Mouse (Mus musculus): ENCODE data around the gene Wdr76.
"Not testable (repeated sequence)": the region's sequence is repeated elsewhere in the genome, so short reads cannot be mapped to it uniquely, and the experiment has no call there.

Wdr76 gene

DNA sequence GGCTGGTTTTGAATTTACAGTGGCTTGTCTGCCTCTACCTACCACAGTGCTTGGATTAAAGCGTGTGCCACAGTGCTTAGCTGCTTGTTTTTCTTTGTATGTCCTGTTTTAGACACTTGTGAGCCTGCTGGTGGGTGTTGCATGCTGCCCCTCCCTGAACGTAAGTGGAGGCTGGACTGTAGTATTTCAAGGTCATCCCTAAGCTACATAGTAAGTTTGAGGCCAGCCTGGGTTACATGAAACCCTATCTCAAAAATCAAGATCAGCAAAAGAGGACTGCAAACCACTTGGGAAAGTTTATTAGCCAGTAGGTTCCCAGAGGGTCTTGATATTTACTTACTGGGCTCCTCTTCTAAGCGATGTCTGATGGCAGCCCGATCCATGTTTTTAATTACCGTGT lies 11.6 kb downstream of the Wdr76 start:
- in situ Hi-C loops (cut with MboI, MseI) = no loop called here

DNA sequence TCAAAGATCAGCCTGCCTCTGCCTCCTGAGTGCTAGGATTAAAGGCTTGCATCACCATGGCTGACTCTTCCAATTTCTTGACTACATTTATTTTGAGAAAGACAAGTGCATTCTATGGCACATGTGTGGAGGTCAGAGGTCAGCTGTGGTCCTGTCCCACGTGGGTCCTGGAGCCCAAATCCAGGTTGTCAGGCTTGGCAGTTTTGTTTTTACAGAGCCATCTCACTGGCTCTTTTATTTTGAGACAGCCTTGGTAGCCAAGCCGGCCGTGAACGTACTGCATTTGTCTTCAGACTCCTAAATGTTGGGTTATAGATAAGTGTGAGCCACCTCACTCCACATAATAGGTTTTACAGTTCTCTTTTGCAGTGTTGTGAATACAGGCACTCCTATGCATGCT lies 12.2 kb downstream of the Wdr76 start:
- in situ Hi-C loops (cut with MboI, MseI) = not testable (repeated sequence)

DNA sequence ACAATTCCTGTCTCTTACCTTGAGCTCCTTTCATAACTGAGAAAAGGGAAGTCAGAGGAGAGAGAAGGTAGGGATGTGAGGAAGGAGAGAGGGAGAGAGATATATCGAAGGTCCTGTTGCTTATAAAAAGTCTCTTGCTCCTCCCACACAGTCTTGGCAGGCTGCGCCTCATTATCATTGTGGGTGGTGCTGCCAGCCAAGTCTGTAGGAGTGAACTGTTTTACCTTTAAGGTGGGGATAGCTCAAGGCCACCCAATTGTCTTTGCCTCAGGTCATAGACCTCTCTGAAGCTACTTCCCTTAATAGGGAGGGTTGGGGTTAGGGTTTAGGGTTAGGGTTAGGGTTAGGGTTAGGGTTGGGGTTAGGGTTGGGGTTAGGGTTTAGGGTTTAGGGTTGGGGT lies 15.5 kb downstream of the Wdr76 start:
- in situ Hi-C loops (cut with MboI, MseI) = no loop called here

DNA sequence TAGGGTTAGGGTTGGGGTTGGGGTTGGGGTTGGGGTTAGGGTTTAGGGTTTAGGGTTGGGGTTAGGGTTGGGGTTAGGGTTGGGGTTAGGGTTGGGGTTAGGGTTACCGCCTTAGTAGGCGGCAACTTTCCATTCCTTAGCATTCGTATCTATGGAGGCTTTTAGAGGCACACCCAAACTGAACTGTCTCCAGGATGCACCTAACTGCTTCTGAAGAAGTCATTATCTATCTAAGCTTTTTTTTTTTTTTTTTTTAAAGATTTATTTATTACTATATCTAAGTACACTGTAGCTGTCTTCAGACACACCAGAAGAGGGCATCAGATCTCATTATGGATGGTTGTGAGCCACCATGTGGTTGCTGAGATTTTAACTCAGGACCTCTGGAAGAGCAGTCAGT lies 16.3 kb downstream of the Wdr76 start:
- in situ Hi-C loops (cut with MboI, MseI) = not testable (repeated sequence)

DNA sequence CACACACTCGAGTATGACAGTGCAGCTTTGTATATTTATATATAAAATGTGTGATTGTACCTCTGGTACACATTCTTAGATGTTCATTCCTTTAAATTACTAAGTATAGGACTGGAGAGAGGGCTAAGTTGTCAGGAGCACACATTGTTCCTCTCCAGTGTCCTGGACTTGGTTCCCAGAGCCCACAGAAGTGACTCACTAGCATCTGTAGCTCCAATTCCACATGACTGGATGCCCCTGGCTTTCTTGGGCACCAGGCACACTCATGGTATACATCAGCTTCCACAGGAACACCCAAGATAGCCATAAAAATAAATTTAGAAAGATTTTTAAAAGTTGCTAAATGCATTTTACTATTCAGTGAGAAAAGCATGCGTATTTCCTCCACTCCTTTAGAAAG lies 18.5 kb downstream of the Wdr76 start:
- in situ Hi-C loops (cut with MboI, MseI) = no loop called here

DNA sequence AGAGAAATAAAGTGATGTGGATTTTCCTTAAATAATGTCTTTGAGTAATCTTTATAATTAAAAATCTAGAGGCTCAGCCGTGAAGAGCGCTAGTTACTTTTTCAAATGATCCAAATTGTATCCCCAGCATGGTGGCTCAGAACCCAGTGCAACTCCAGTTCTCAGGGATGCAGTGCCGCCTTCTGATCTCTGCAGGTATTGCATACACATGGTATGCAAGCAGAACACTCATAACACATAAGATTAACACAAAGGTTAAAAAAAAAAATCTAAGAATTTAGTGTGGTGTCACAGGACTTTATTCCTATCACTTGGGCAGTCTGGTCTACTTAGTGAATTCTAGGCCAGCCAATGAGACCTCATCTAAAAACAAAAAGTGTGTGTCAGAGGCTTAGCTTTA lies 38.3 kb downstream of the Wdr76 start:
- in situ Hi-C loops (cut with MboI, MseI) = no loop called here

DNA sequence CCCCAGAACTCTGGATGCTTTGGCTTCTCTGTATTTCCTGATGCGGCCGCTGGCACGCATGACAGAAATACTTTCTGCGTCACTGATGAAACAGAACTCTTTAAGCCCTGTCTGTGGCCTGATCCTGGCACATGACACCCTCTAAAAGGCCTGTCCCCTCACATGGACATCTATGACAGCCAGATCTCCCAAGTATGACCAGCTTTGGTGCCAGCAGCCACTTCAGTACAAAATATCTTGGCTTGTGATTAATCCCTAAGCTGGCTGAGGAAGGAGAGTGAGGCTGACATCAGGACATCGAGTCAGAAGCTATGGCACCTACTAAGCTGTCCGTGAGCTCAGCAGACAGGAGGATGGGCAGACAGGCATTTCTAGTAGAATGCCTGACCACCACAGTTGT lies 43.1 kb downstream of the Wdr76 start:
- in situ Hi-C loops (cut with MboI, MseI) = no loop called here

DNA sequence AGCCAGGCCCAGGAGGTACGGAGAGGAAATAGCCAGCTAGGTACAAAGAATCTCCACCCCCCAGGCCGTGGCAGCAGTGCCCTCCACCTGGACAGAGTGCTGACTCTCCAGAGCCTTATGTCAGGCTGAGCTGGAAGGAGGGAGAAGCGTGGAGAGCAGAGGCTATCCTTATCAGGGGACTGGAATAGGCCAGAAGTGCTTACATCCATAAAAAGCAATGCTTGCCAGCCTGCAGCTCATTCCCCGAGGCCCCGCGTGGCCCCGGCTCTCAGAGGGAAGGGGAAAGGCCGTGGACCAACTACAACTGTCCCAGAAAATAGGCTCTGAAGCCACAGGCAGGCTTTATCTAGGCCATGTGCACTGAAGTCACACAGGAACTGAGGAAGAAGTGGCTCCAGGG lies 44.7 kb downstream of the Wdr76 start:
- in situ Hi-C loops (cut with MboI, MseI) = no loop called here

DNA sequence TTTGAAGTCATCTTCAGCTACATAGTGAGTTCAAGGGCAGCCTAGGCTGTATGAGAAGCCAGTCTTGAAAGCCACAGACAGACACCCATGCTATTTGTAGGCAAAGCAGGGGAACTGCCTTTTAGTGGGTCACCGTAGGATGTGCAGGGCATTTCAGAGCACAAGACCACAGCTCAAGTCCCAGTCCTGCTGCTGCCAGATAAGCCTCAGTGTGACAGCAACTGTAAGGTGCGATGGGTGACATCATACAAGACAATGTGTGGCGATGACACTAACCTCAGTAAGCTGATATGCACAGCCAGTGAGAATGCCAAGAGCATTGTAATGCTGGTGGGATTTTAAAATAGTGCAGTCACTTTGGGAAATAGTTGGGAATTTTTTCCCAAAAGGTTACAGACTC lies 56.6 kb downstream of the Wdr76 start:
- in situ Hi-C loops (cut with MboI, MseI) = no loop called here

DNA sequence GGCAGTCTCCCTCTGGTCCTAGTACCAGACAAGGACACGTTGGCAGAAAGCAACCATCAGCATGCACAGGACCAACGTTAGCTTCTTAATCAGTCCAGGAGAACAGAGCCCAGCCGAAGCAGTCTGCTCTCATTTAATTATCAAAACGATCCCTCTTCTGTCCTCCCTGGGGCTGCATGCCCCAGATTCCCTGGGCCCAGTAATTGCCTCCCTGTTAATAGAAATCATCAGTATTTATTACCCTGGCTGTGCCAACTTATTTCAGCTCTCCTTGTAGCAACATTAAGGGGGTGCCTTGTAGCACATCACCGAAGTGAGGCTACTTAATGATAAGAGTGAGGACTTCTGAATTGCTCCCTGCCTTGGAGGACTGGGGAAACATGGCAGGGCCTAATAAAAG lies 59.4 kb downstream of the Wdr76 start:
- in situ Hi-C loops (cut with MboI, MseI) = no loop called here

DNA sequence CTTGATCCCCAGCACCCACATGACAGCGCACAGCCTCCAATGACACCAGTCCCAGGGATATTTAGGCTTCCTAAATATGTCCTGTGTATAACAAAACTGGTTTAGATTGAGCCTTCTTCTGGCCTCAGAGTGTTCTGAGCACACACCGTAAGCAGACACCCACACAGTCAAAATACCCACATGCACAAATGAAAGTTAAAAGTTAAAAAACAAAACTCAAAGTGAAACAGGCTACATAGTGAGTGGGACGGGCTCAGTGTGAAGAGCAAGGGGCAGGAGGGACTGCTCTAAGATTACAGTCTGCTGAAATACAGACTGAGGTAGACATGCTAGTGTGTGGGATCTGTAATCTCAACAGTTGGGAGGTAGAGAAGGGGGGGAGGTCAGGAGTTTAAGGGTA lies 63.5 kb downstream of the Wdr76 start:
- in situ Hi-C loops (cut with MboI, MseI) = loop anchor here (10.0 kb wide), 1 partner anchor 265 kb away; no protein-coding TSS in a partner anchor

DNA sequence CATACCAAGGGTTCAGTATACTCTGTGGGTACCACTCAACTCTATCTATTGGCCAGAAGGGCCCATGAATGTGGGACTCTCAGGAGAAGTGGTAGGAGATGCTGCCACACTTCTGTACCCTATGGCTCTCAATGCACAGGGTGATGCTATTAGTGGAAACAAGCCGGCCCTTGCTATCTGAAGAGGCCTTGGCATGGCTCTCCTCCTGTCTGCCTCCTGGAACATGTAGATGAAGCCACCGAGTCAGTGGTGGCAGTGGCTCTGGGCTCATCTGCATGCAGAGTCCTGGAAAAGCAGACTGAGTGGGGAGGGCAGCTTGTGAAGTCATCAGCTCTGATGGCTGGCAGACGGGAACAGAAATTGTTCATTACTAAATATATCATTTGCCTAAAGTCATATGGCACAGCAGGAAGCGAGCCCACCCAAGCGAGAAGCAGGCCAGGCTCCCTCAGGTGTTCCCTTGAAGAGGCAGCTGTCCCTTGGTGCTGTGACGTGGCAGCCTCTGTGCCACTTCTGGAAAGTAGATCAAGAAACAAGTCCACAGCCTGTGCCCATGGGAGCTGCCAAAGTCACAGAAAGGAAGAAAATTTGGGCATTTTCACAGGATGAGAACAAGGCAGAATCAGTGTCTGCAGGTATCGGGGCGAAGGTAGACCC lies 64.6 kb downstream of the Wdr76 start:
- in situ Hi-C loops (cut with MboI, MseI) = loop anchor here (10.0 kb wide), 1 partner anchor 264 kb away; no protein-coding TSS in a partner anchor

DNA sequence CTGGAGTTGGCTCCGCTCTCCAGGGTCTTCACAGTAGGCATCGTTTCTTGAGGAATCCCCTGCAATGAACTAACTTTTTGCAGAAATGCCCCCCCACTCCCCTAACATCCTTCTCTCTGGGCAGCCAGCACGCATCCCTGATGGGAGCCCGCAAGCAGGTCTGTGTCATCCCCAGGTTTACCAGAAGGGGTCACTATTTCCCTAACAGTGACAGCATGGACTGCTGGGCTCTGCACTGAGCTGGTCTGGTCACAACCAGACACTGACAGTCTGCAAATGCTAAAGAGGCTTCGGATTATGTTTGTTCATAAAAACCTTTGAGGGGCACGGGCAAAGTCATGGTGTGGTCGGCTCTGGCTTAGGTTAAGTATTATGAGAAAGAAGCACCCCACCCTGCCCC lies 65.3 kb downstream of the Wdr76 start:
- in situ Hi-C loops (cut with MboI, MseI) = loop anchor here (10.0 kb wide), 1 partner anchor 263 kb away; no protein-coding TSS in a partner anchor

DNA sequence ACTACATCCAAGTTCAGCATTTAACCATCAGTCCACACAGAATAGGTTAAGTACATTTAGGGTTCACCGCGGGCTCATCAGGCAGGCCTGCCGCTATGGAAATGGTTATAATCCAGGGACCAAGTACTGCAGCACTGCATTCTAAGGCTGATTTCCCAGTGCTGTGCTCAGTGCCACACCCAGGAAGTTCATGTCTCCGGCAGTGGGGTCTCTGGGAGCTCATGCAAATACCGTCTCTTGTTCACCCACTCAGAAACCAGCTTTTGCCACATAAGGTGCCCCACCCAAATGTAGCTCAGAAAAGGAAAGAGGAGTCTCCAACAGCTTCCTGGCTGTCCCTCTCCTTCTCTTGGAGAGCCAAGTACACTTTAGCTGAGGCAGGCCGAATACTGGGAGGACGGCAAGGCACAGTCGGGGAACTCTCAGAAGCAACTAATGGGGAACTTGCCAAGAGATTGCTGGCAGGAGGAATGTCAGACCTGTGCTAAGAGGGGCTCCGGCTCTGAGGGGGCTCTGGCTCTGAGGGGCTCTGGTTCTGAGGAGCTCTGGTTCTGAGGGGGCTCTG lies 67.6 kb downstream of the Wdr76 start:
- in situ Hi-C loops (cut with MboI, MseI) = loop anchor here (10.0 kb wide), 1 partner anchor 261 kb away; no protein-coding TSS in a partner anchor

DNA sequence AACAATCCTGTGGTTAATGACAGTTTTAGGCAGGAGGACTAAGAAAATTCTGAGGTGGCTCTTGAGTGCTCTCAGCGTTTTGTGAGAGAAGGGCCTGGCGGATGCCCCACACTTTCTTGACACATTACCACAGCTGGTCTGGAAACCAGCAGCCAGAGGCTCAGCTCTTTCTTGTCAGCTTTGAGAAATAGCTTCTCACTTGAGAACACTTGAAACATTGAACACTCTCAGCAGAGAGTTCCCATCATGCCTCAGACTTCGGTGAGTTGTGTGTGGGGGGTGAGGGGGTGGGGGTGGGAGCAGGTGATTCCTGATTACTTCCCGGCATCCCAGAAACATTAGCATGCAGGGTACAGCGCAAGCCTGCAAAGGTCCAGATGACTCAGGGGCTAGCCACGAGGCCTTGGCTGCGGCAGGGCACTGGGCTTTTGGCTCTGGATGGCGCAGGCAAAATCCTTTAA lies 69.2 kb downstream of the Wdr76 start:
- in situ Hi-C loops (cut with MboI, MseI) = loop anchor here (10.0 kb wide), 1 partner anchor 259 kb away; no protein-coding TSS in a partner anchor

DNA sequence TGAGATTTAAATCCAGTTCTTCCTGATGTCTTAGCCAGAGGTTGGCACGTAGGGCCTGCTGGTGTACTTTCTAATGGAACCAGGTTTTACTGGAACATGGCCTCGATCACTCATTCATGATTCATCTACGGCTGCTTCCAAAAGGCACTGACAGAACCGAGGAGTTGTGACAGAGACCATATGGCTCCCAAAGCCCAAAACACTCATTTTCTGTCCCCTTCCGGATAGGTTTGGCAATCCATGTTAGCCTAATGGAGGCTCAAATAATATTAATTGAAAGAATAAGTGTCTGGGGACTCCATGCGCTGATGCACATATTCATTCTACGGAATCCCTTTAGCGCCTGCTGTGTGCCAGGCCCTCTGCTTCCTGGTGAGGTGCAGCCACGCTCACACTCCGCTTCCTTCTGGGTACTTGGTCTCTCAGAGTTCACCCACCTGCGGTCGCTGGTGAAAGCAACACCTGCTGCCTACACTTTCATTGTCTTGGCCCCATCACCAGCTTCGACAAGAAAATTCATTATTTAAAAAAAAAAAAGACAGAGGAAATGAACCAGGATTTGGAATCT lies 76.4 kb downstream of the Wdr76 start:
- in situ Hi-C loops (cut with MboI, MseI) = no loop called here

DNA sequence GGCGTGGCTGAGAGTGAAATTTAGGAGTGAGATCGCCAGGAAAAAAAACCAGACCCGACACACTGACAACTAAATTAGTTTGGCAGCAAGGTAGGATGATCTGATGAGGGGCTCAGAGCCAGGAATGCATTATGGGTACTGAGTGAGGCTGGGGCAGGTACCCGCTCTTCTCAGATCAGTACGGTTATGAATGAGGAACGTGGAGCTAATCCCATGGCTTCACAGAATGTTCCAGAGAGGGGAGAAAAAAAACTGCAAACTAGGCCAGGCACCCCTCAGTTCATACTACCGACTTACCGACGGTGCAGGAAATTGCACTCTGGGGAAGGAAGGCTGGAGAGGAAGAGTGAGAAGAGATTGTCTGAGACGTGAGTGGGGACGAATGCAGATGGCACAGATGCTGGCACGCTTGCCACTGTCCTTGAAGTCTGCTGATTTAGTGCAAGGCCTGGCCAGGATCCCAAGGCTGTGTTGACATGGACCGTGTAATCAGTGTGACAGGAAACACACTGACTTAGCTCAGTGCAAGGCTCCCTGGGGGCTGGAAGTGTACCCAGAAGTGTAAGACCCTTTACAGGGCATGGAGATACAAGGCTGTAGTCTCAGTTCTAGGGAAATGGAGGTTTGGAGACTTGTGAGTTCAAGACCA lies 77.1 kb downstream of the Wdr76 start:
- in situ Hi-C loops (cut with MboI, MseI) = no loop called here

DNA sequence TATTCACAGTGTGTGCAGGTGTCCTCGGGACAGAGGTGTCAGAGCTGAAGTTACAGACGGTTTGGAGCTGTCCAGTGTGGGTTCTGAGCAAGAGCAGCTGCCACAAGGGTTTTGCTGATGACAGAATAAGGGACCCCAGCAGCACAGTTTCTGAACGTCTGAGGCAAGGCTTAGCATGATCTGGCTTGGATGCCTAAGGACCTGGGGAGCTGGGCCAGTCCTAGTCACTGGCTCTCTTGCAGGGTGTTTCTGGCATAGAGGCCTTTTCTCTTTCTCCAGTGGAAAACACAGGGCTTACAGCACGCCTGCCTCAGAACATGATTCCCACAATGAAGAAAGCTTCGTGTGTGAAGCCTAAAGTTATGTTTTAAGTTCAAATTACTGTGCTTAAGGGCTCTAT lies 78.2 kb downstream of the Wdr76 start:
- in situ Hi-C loops (cut with MboI, MseI) = no loop called here

DNA sequence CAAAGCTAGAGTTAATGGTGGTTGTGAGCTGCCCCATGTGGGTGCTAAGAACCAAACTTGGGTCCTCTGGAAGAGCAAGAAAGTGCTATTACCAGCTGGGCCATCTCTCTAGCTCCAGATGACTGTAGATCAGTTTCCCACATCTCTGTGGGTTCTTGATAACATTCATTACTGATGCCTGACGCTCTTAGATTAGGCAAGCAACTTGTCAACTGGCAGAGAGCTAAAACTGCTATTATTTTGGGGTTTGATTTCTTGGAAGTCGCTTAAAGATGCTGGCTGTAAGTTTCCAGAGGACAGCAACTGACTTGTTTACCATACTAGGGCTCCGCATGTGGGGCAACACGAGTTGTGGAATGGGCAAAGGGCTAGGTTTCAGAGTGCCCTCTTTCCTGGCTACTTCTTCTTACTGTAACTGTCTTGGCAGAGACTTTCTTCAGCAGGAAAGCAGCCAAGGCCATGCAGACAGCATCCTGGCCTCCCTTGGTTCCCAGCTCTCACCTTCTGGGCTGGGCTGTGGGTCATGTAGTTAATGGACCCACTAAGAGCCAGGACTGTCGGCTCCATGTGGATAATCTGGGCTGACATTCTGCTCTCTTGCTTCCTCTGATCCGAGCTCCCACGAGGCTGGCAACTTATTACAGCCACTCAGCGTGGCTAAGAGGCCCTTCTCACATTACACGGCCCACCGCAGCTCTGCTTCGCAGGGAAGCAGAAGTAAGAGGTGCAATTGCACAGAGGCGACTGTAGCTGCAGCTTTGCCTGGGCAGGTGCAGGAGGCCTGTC lies 81.2 kb downstream of the Wdr76 start:
- in situ Hi-C loops (cut with MboI, MseI) = no loop called here

DNA sequence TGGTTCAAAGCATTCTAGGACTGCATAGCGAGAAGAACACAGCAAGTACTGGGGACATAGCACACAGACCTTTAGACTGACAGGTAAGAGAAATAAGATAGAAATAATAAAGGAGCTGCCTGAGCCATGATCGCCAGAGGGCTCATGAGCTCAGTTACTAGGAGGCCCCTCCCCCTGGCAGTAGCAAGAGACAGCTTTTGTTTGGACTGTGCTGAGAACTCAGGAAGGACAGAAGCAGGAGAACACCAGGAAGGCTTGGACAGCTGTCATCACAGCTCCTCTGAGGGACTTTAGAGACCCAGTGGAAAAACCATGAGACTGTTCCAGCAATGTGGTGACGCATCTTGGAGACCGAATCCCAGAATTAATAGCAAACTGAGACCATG lies 81.8 kb downstream of the Wdr76 start:
- in situ Hi-C loops (cut with MboI, MseI) = no loop called here

DNA sequence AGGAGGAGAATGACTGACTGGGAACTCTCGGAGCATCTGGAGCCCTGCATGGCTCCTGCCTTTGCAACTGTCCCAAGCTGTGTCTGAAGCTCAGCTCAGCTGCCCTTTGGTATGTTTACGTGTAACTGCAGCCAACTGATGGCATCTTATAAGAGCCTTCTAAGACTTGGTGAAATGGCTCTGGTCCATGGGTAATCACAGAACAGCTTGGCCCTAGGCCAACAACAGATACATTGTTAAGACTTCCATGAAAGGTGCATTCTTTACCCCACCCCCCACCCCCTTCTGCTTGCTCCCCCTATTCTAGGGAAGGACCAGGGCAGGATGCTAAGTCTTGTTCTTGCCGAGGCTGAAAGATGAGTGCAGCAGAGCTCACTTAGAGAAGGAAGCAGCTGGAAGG lies 87.6 kb downstream of the Wdr76 start:
- in situ Hi-C loops (cut with MboI, MseI) = no loop called here
